Mouse (Mus musculus) stomach, embryonic 15.5 days (tissue): Measurements from ENCODE around the gene Ocel1. TPM values are rescaled to one million over a fixed set of nuclear protein-coding genes. Genes with fewer than 3 reads are reported as not detected.
"Not testable (repeated sequence)": the region's sequence is repeated elsewhere in the genome, so short reads cannot be mapped to it uniquely, and the experiment has no call there.

Source experiments
- ATAC-seq: fragments of 200-750 bp; cut with Nextera tagmentation; 2 replicates; pipeline ENCODE4 v1.8.0; 2017; ENCODE audit warnings: low read depth, moderate number of reproducible peaks, moderate TSS enrichment; ENCODE audit not compliant: insufficient read depth, low FRiP score
- H3K27ac ChIP-seq: fragments of 300-500 bp; sonication (generic); 2 replicates; pipeline ENCODE4 v1.5.1; 2015; ENCODE audit warnings: mild to moderate bottlenecking, inconsistent platforms
- H3K27me3 ChIP-seq: fragments of 300-500 bp; sonication (generic); replicated peaks from 2 replicates; pipeline ENCODE4 v1.6.1; 2015; ENCODE audit warnings: inconsistent platforms
- H3K36me3 ChIP-seq: fragments of 300-500 bp; sonication (generic); 2 replicates; pipeline ENCODE4 v1.6.1; 2015; ENCODE audit warnings: inconsistent platforms
- H3K4me1 ChIP-seq: fragments of 300-500 bp; sonication (generic); 2 replicates; pipeline ENCODE4 v1.6.1; 2015; ENCODE audit warnings: inconsistent platforms
- H3K4me2 ChIP-seq: fragments of 300-500 bp; sonication (generic); 2 replicates; pipeline ENCODE4 v1.6.1; 2015; ENCODE audit warnings: mild to moderate bottlenecking, inconsistent platforms
- H3K4me3 ChIP-seq: fragments of 300-500 bp; sonication (generic); replicated peaks from 2 replicates; pipeline ENCODE4 v1.5.1; 2015; ENCODE audit warnings: inconsistent platforms
- H3K9ac ChIP-seq: fragments of 300-500 bp; sonication (generic); 2 replicates; pipeline ENCODE4 v1.6.1; 2015; ENCODE audit warnings: inconsistent platforms
- H3K9me3 ChIP-seq: fragments of 300-500 bp; sonication (generic); 2 replicates; pipeline ENCODE4 v1.6.1; 2016; ENCODE audit warnings: inconsistent platforms
- WGBS: fragments of 180-500 bp; shearing (Covaris S2); methylation state at CpG from one replicate; pipeline ENCODE4 v1.1.7; 2015; 5-methylcytosine and 5-hydroxymethylcytosine counted together
- polyA plus RNA-seq: library from polyadenylated mRNA; unstranded; fragments of >200 nt; fragmentation: Nextera tagmentation; extraction: Ambion mirVana; gene quantifications from 2 replicates; pipeline ENCODE4 v1.2.1, GENCODE M21; 2015

Ocel1 gene
- 8.0 TPM in 2 replicates for polyA plus RNA-seq

DNA sequence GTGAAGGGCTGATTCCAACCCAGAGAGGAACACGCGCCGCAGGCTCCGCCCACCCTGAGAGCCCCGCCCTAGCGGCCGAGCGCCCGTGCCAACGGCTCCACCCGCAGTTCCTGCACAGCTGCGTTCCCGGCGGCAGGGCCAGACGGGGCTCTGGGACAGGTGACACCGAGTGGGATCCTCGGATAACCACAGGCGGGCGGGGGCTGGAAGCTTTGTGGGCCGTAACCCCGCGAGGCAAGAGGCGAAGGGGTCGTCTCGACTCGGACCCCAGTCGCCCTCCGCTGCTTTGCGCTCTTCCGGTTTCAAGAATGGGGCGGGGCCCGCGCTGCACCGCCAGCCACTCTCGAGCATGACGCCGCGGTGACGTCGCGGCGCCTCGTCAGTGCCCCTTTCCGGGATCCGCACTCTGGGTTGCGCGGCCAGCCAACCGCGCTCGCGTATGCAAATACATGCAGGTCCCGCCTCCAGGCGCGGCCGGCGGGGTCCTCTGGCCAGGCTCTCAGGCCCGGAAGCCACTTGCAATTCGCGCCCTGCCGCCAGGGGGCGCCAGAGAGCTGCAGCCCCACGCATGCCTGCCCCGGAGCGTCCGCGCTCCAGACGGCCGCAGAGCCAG, at the start of gene Ocel1:
Ocel1 (plus strand) TSS at position 63 of the 613 bp plus-strand sequence.
- Histone ChIP-seq H3K27ac (peak within 1 kb of the TSS; percentile 87), H3K4me2 (peak within 1 kb of the TSS; percentile 58), H3K36me3 (peaks cover 34% of the 10 kb centered on the region), H3K4me3 (peak within 1 kb of the TSS; percentile 90), H3K27me3 (no peaks in the 10 kb centered on the region), H3K9me3 (no peaks in the 10 kb centered on the region), H3K9ac (peak within 1 kb of the TSS; percentile 32; the same call in 1 of the 2 replicates), H3K4me1 (peaks cover 25% of the 10 kb centered on the region)
- ATAC-seq = peak; percentile 89
- WGBS = under 1% methylated on average over 68 of the region's 68 CpGs

DNA sequence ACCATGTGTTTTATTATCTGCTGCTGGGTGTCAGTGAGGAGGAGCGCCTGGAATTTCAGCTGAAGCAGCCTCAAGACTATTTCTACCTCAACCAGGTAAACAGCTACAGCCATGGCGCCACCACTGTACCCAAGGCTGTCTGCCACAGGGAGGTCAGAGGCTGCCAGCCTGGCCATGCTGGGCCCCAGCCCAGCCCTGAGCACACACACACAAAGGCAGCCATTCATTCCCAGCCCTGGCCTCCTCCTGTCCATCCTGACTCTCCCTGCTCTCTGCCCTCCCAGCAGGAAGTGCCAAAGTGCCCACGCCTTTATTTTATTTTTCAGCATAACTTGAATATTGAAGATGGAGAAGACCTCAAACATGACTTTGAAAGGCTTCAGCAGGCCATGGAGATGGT, 48.2 kb upstream of the Ocel1 start:
- peaks cover 28% of the 10 kb centered on the region; the same call in 1 of the 2 replicates for H3K36me3 ChIP-seq
- no peak overlapping the region for H3K27ac ChIP-seq
- H3K9me3 ChIP-seq = no peaks in the 10 kb centered on the region
- H3K9ac ChIP-seq = no peak overlapping the region
- no peaks in the 10 kb centered on the region for H3K4me1 ChIP-seq
- ATAC-seq = no peak
- H3K4me2 ChIP-seq = no peak overlapping the region
- H3K27me3 ChIP-seq = no peaks in the 10 kb centered on the region
- no peak overlapping the region for H3K4me3 ChIP-seq
- WGBS = 89% methylated on average over 3 of the region's 3 CpGs

DNA sequence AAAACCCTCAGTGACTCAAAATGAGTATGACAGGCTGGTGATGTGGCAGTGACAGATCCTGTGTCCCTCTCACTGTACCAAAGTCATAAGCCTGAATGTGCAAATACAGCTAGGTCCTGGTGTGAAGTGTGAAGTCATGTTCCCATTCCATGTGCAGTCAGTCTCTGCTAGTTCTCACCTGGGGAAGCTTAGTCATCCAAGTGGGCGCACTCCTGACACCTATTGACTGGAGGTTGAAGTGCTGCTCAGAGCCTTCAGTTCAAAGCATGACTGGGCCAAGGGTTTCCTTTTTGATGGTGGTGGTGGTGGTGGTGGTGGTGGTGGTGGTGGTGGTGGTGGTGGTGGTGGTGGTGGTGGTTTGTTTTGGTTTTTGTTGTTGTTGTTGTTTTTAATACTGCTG, 46.2 kb upstream of the Ocel1 start:
- no peaks in the 10 kb centered on the region for H3K4me1 ChIP-seq
- ATAC-seq = no peak
- H3K36me3 ChIP-seq = peaks cover 44% of the 10 kb centered on the region; the same call in 1 of the 2 replicates
- no peak overlapping the region for H3K27ac ChIP-seq
- no peak overlapping the region for H3K4me2 ChIP-seq
- no peaks in the 10 kb centered on the region for H3K9me3 ChIP-seq
- no peaks in the 10 kb centered on the region for H3K27me3 ChIP-seq
- WGBS = 78% methylated on average over 1 of the region's 1 CpGs
- H3K9ac ChIP-seq = no peak overlapping the region
- no peak overlapping the region for H3K4me3 ChIP-seq

DNA sequence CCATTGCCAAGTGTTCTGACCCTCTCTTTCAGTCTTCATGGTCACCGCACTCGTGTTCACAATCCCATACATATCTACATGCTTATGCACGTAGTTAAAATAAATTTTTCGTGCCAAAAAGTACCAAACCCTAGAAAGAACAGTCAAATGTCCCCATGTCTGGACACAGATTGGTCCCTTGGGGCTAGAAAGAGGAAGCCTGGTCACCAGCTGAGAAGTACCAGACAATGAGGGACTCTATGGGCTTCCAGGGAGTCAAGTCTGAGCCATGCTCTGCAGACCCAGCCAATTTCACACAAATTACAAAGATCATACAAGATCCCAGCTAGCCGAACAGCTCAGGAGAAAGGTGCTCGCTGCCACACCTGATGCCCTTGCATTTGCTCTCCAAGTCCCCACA, 33.3 kb upstream of the Ocel1 start:
- not testable (repeated sequence) for H3K9me3 ChIP-seq, H3K4me3 ChIP-seq, H3K9ac ChIP-seq, H3K4me2 ChIP-seq, H3K27me3 ChIP-seq, H3K27ac ChIP-seq, ATAC-seq, H3K4me1 ChIP-seq
- peaks cover 16% of the 10 kb centered on the region for H3K36me3 ChIP-seq
- 90% methylated on average over 6 of the region's 6 CpGs for WGBS

DNA sequence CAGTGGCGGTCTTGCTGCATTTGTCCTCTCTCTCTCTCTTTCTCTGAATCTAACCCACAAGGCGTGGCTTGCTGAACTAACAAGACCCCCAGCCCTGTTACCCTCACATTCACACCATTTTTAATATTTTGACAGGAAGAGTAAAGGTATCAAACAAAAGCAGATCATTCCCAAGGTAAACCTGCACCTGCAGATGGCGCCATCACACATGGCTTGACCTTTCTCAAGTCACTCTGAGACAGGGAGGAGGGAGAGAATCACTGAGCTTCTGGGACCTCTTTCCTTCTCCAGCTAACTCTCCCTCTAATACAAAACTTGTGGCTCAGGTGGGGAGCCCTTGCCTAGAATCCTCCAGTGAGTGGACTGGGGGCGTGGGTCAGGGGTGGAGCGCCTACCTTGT, 30.5 kb upstream of the Ocel1 start:
- WGBS = 68% methylated on average over 5 of the region's 5 CpGs
- ATAC-seq = no peak
- Histone ChIP-seq H3K9me3 (no peaks in the 10 kb centered on the region), H3K27ac (no peak overlapping the region), H3K4me1 (no peaks in the 10 kb centered on the region), H3K36me3 (peaks cover 30% of the 10 kb centered on the region), H3K9ac (no peak overlapping the region), H3K4me2 (no peak overlapping the region), H3K27me3 (no peaks in the 10 kb centered on the region), H3K4me3 (no peak overlapping the region)

- H3K27ac ChIP-seq = no peak overlapping the region
- peaks cover 65% of the 10 kb centered on the region for H3K36me3 ChIP-seq
- no peak overlapping the region for H3K4me3 ChIP-seq
- no peak overlapping the region for H3K4me2 ChIP-seq
- H3K9me3 ChIP-seq = no peaks in the 10 kb centered on the region
- H3K9ac ChIP-seq = no peak overlapping the region
- H3K4me1 ChIP-seq = no peaks in the 10 kb centered on the region
- 68% methylated on average over 1 of the region's 1 CpGs for WGBS
- no peaks in the 10 kb centered on the region for H3K27me3 ChIP-seq
- ATAC-seq = no peak
Measured at GRCm38 (mm10) chr8:71346581-71346980, 24.5 kb upstream of the Ocel1 start.

GRCm38 (mm10) chr8:71351117-71351516, 20.0 kb upstream of the Ocel1 start:
- H3K27ac ChIP-seq = no peak overlapping the region
- H3K36me3 ChIP-seq = peaks cover 76% of the 10 kb centered on the region
- H3K4me2 ChIP-seq = no peak overlapping the region
- H3K27me3 ChIP-seq = no peaks in the 10 kb centered on the region
- H3K4me1 ChIP-seq = no peaks in the 10 kb centered on the region
- no peak overlapping the region for H3K9ac ChIP-seq
- 74% methylated on average over 3 of the region's 3 CpGs for WGBS
- no peak for ATAC-seq
- H3K9me3 ChIP-seq = no peaks in the 10 kb centered on the region
- no peak overlapping the region for H3K4me3 ChIP-seq

- peaks cover 77% of the 10 kb centered on the region for H3K36me3 ChIP-seq
- WGBS = 94% methylated on average over 1 of the region's 1 CpGs
- H3K9ac ChIP-seq = no peak overlapping the region
- no peak overlapping the region for H3K4me2 ChIP-seq
- H3K9me3 ChIP-seq = no peaks in the 10 kb centered on the region
- H3K4me1 ChIP-seq = no peaks in the 10 kb centered on the region
- H3K27ac ChIP-seq = no peak overlapping the region
- no peak for ATAC-seq
- no peaks in the 10 kb centered on the region for H3K27me3 ChIP-seq
- H3K4me3 ChIP-seq = no peak overlapping the region
Measured at GRCm38 (mm10) chr8:71351520-71351919, 19.6 kb upstream of the Ocel1 start.

- no peaks in the 10 kb centered on the region for H3K4me1 ChIP-seq
- no peaks in the 10 kb centered on the region for H3K9me3 ChIP-seq
- peaks cover 48% of the 10 kb centered on the region for H3K36me3 ChIP-seq
- no peak overlapping the region for H3K9ac ChIP-seq
- no peak for ATAC-seq
- 77% methylated on average over 3 of the region's 3 CpGs for WGBS
- H3K4me2 ChIP-seq = no peak overlapping the region
- H3K27ac ChIP-seq = no peak overlapping the region
- no peaks in the 10 kb centered on the region for H3K27me3 ChIP-seq
- H3K4me3 ChIP-seq = no peak overlapping the region
Measured at GRCm38 (mm10) chr8:71358026-71358425, 13.1 kb upstream of the Ocel1 start.

DNA sequence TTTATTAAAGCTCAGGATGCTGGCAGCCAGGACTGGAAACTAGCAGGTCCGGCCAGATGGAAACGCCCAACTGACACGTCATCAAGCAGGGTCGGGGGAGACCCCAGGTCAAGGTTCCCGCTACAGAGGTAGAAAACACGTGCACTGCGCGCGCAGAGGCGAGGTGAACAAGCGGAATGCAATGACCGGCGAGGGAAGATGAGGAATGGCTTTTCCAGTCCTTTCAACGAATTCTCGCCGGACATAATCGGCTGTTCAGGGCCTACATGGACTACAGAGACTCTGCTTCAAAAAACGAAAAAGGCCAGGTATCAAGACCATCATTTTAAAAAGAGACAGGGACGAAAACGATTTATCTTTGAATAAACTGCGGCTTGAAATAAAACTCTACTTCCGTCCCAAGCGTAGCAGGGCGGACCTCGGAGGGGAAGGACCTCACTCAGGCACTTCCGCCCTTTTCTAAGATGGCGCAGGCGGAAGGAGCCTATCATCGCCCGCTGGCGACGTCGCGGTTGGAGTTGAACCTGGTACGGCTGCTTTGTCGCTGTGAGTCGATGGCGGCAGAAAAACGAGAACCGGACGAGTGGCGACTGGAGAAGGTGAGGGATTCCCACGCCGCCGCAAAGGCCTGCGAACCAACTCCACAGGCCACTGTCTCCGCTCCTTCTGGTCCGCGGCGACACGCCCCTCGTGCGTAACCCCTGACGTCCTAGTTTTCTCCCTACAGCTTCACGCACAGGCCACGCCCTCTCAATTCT, 4.1 kb upstream of the Ocel1 start, which contains the start of gene Use1:
Use1 (plus strand) TSS at position 78 of the 758 bp plus-strand sequence.
- H3K27me3 ChIP-seq = no peaks in the 10 kb centered on the region
- peak within 1 kb of the TSS; percentile 65 for H3K4me3 ChIP-seq
- peak within 1 kb of the TSS; percentile 87 for H3K4me2 ChIP-seq
- under 1% methylated on average over 56 of the region's 56 CpGs for WGBS
- H3K27ac ChIP-seq = peak within 1 kb of the TSS; percentile 91
- peaks cover 18% of the 10 kb centered on the region for H3K4me1 ChIP-seq
- H3K9me3 ChIP-seq = no peaks in the 10 kb centered on the region
- peak within 1 kb of the TSS; percentile 46; the same call in 1 of the 2 replicates for H3K9ac ChIP-seq
- H3K36me3 ChIP-seq = peaks cover 8% of the 10 kb centered on the region; the same call in 1 of the 2 replicates
- peak; percentile 82 for ATAC-seq

- Histone ChIP-seq H3K9me3 (no peaks in the 10 kb centered on the region), H3K4me3 (peak overlapping the region; percentile 65), H3K27ac (peak overlapping the region; percentile 91), H3K9ac (peak overlapping the region; percentile 46; the same call in 1 of the 2 replicates), H3K27me3 (no peaks in the 10 kb centered on the region), H3K36me3 (peaks cover 10% of the 10 kb centered on the region; the same call in 1 of the 2 replicates), H3K4me2 (peak overlapping the region; percentile 87), H3K4me1 (peaks cover 18% of the 10 kb centered on the region)
- ATAC-seq = no peak
- 36% methylated on average over 17 of the region's 17 CpGs for WGBS
Measured at GRCm38 (mm10) chr8:71367529-71368176, 3.4 kb upstream of the Ocel1 start.

DNA sequence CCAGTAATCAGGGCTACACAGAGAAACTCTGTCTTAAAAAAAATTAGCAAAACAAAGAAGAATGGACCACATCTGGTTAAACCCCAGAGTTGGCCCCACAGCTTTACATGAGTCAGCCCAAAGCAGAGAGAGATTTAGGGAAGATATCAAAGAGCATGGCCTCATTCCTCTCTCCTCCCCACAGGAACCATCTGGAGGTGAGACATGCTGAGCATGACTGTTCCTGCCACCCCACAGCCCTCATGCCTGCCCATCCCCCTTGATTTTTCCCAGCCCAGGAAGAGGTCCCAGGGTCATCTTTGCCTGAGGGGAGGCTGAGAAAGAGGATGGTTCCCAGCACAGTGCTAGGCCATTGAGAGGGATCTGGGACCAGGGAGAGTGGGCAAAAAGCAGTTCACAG, 2.7 kb upstream of the Ocel1 start:
- Histone ChIP-seq H3K4me3 (peak overlapping the region; percentile 65; the same call in 1 of the 2 replicates), H3K4me1 (peaks cover 18% of the 10 kb centered on the region), H3K36me3 (peaks cover 18% of the 10 kb centered on the region), H3K4me2 (peak overlapping the region; percentile 87; the same call in 1 of the 2 replicates), H3K9ac (no peak overlapping the region; the same call in 1 of the 2 replicates), H3K27ac (no peak overlapping the region), H3K9me3 (no peaks in the 10 kb centered on the region), H3K27me3 (no peaks in the 10 kb centered on the region)
- no peak for ATAC-seq
